In the genomic region with DNA sequence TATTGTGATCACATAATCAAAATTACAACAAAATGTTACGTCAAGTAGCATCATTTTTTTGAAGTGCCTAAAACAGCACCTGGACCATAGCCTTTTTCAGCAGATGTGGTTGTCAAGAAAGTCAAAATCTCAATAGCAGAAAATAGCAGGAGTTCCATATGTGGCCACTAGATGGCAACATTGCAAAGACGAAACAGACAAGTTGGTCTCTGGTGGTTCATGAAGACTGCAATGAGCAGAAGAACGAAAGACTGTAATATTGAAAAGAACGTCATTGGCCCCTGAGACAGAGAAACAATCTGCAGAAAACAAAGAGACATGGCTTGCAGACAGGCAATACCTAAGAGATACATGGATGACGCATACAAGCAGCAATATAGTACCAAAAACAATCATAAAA, we compare ENCODE assay signal across 9 mouse cellular contexts. TPM values are rescaled to one million over a fixed set of nuclear protein-coding genes. Genes with fewer than 3 reads are reported as not detected.
DNase-seq lines count a peak whose midpoint lies in the region; ATAC-seq lines count a peak whose summit lies in the region.
"Had no signal": no experiment of that assay in that cellular context is flagged by ENCODE, and none has a peak within 500 bp of the region (broad histone marks: within the 10 kb centered on the region; RNA-seq: fewer than 3 reads in every experiment).

No protein-coding gene starts in this region.

- H3K4me1 ChIP-seq in heart, embryonic 12.5 days (replicated peaks), result no peaks in the 10 kb centered on the region
- no peaks in the 10 kb centered on the region for H3K4me1 ChIP-seq in hindbrain, embryonic 16.5 days (ENCODE audit: control insufficient read depth, insufficient read depth, low read depth, low read length)
- H3K4me1 ChIP-seq: liver, embryonic 15.5 days had no signal

- no peak overlapping the region for H3K9ac ChIP-seq in heart, embryonic 12.5 days
- H3K9ac ChIP-seq in hindbrain, embryonic 16.5 days (ENCODE audit: low read depth, low read length), result no peak overlapping the region
- H3K9ac ChIP-seq: liver, embryonic 15.5 days had no signal

- H3K9me3 ChIP-seq in heart, embryonic 12.5 days (replicated peaks), result no peaks in the 10 kb centered on the region
- H3K9me3 ChIP-seq in hindbrain, embryonic 16.5 days (ENCODE audit: control insufficient read depth, low read length), result no peaks in the 10 kb centered on the region
- H3K9me3 ChIP-seq: liver, embryonic 15.5 days had no signal

- H3K27ac ChIP-seq in heart, embryonic 12.5 days (ENCODE audit: poor library complexity, severe bottlenecking), result no peak overlapping the region
- H3K27ac ChIP-seq in hindbrain, embryonic 16.5 days (ENCODE audit: low read depth, low read length), result no peak overlapping the region
- H3K27ac ChIP-seq: liver, embryonic 15.5 days had no signal

- intact Hi-C loops in heart, postnatal 36 days (cut with DNase I), result no loop called here
- intact Hi-C loops in left cerebral cortex, postnatal 36 days (cut with DNase I), result loop anchor here (1.0 kb wide), 1 partner anchor 1138 kb away; no protein-coding TSS in a partner anchor

- H3K27me3 ChIP-seq in heart, embryonic 12.5 days (replicated peaks), result no peaks in the 10 kb centered on the region
- no peaks in the 10 kb centered on the region for H3K27me3 ChIP-seq in hindbrain, embryonic 16.5 days (replicated peaks; ENCODE audit: control insufficient read depth, insufficient read depth, low read length)
- H3K27me3 ChIP-seq: liver, embryonic 15.5 days had no signal

- H3K4me2 ChIP-seq in heart, embryonic 12.5 days, result no peak overlapping the region
- peak overlapping the region; percentile 43 for H3K4me2 ChIP-seq in hindbrain, embryonic 16.5 days (ENCODE audit: low read length)
- H3K4me2 ChIP-seq: liver, embryonic 15.5 days had no signal

- no peaks in the 10 kb centered on the region for H3K36me3 ChIP-seq in heart, embryonic 12.5 days
- no peaks in the 10 kb centered on the region for H3K36me3 ChIP-seq in hindbrain, embryonic 16.5 days (ENCODE audit: control insufficient read depth, insufficient read depth, low read length)
- H3K36me3 ChIP-seq: liver, embryonic 15.5 days had no signal

- WGBS in heart, embryonic 12.5 days, result 15% methylated on average over 5 of the region's 5 CpGs
- WGBS in hindbrain, embryonic 16.5 days, result 16% methylated on average over 5 of the region's 5 CpGs

- no peak overlapping the region for H3K4me3 ChIP-seq in heart, embryonic 12.5 days
- H3K4me3 ChIP-seq in hindbrain, embryonic 16.5 days (ENCODE audit: low read length), result no peak overlapping the region
- H3K4me3 ChIP-seq: liver, embryonic 15.5 days had no signal

- no peak for ATAC-seq in heart, embryonic 12.5 days (ENCODE audit: insufficient number of reproducible peaks, low FRiP score)
- peak; percentile 48; the same call in 1 of the 2 replicates for ATAC-seq in hindbrain, embryonic 16.5 days
- no peak for ATAC-seq in megakaryocyte-erythroid progenitor cell, adult 5-6 weeks (replicated peaks; ENCODE audit: low FRiP score, low TSS enrichment, poor library complexity, severe bottlenecking)

- DNase-seq in heart, postnatal 36 days, result peak; percentile 2 to 9
- peak; percentile 4 for DNase-seq in Muller cell, postnatal 12 days (ENCODE audit: inconsistent ontology term)
- peak; percentile 8 to 54 for DNase-seq in cerebellum, postnatal 36 days
- peak; percentile 3 to 19 for DNase-seq in left cerebral cortex, postnatal 36 days (ENCODE audit: low spot score in 2 of 2)
- DNase-seq in retina, embryonic 14.5 days (ENCODE audit: low spot score), result peak; percentile 75

RNA-seq across cellular contexts. Expression of gene Gm10112, which starts 42.1 kb away (rescaled TPM):
- total RNA-seq in heart, postnatal 36 days (2021), result not detected
- not detected in 2 replicates for polyA plus RNA-seq in heart, embryonic 12.5 days (2016; fragmentation: Nextera tagmentation; extraction: Ambion mirVana)
- polyA plus RNA-seq in hindbrain, embryonic 16.5 days (2015; fragmentation: Nextera tagmentation; extraction: Ambion mirVana), result not detected in 2 replicates
- total RNA-seq in left cerebral cortex, postnatal 36 days (2021), result not detected
- not detected in 2 replicates for total RNA-seq in megakaryocyte-erythroid progenitor cell, adult 5-6 weeks (2014; fragmentation: Nextera tagmentation)
- total RNA-seq in megakaryocyte-erythroid progenitor cell, adult 5-6 weeks (2017), result not detected in 2 replicates
- polyA plus RNA-seq: liver, embryonic 15.5 days had no signal

Comparison
In these comparisons a context has a peak if more than half of its experiments do, and no peak if none do; other contexts are left out.
1. DNase-seq: peak in every context shown above with its lines; median percentile 75 in retina, embryonic 14.5 days; 31 in cerebellum, postnatal 36 days; 11 in left cerebral cortex, postnatal 36 days; 6 in heart, postnatal 36 days; 4 in Muller cell, postnatal 12 days.